Mouse (Mus musculus) gastrocnemius, postnatal 36 days (tissue): ENCODE data around the gene Ebpl. TPM values are rescaled to one million over a fixed set of nuclear protein-coding genes. Genes with fewer than 3 reads are reported as not detected.
"Not testable (repeated sequence)": the region's sequence is repeated elsewhere in the genome, so short reads cannot be mapped to it uniquely, and the experiment has no call there.

Experiments used
- DNase-seq, 2 experiments: peaks; one replicate each; pipeline ENCODE4 v3.0.0; 2022
- intact Hi-C: fragments of 180-260 bp; cut with DNase I; formaldehyde crosslinking; loops from one replicate; pipeline ENCODE4 v1.15.1; 2025
- total RNA-seq, 2 experiments: library from RNA; stranded (reverse); gene quantifications; 2 replicates each; pipeline ENCODE4 v1.2.3; 2021

Gene Ebpl
- total RNA-seq, 2 experiments from 2014 or later = 0.62 to 1.0 TPM

DNA sequence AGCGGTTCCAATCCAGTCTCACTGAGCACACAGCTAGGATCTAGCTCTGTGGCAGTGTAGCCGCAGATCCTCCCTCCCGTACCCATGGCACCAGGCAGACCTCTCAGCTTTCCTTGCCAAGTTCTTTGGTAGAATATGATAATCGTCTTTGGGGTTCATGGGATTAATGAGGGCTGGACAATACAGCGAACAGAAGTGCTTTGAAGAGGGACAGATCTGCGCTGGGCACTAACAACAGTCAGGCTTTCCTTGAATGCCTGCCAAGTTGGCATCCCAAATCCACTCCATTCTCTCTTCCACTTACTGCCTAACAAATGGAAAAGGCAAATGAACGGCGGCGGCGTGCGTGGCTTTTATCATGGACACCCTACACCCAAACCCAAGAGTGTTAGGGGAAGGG, 29.6 kb downstream of the Ebpl start:
- no peak for DNase-seq
- intact Hi-C loops = loop anchor here (2.0 to 10.0 kb wide), 2 partner anchors 54 to 108 kb away; partner anchors contain the start of gene Kpna3

DNA sequence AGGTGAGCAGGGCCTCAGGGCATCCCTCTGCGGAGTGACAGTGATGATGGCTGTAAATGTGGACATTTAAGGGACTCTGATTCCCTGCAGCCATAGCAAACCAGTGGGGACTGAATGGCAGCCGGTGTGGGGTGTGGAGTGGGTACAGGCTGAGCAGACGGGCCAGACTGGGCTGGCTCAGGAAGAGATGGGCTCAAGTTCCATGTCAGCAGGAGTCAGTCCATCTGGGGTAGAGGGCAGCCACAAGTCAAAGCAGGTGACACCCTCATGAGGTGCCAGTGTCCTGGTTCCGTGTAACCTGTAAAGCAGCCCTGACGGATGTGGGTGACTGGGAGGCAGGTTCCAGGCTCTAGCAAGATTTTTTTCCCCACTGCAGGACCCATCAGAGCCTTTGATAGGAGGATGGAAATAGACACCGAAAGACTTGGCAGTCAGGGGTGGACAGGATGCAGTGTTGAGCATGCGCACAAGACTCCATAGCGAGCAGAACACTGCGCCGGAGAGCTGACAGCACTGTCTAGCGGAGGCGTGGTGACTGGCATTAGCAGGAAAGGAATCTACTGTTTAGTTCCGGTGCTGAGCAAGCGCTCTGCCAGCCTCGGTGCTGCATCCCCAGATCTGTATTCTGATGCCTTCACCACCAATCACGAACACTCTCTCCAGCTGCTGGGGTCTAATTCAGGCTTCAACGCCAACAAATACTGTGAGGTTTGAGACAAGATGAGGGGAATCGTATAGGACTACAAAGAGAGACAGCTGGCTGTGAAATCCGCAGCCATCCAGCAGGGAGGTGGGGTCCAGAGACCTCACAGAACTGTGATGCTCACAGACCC, 32.4 kb downstream of the Ebpl start:
- DNase-seq = peak; percentile 52 to 69
- intact Hi-C loops = no loop called here

DNA sequence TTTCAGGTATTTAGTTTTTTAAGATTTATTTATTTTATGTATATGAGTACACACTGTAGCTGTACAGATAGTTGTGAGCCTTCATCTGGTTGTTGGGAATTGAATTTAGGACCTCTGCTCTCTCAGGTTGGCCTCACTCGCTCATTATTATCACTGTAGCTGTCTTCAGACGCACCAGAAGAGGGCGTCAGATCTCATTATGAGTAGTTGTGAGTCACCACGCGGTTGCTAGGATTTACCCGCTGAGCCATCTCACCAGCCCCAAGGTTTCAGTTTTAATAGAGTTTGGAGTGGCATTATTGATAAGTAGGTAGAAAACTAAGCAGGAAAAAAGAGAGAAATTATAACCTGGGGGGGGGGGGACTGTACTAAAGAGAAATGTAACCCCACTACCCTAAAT, 33.2 kb downstream of the Ebpl start:
- intact Hi-C loops, DNase-seq: not testable (repeated sequence)

DNA sequence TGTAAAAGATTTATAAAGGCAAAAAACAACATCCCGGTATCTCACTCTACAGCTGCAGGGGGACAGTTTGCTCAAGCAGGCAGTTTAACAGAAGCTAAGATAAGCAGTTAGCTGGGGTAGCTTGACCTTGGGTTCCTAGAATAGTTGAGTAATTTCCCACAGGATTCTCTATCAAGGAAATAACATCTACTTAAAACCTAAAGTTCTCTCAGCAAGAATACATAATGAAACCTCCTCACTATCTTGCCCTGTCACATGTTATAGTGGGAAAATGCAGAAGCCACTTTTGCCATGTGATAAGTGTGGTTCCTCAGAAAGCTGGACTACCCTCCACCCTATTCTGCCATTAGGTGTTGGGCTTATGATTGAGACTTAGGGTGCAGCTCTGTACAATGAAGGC, 37.5 kb downstream of the Ebpl start:
- intact Hi-C loops = no loop called here
- no peak for DNase-seq

DNA sequence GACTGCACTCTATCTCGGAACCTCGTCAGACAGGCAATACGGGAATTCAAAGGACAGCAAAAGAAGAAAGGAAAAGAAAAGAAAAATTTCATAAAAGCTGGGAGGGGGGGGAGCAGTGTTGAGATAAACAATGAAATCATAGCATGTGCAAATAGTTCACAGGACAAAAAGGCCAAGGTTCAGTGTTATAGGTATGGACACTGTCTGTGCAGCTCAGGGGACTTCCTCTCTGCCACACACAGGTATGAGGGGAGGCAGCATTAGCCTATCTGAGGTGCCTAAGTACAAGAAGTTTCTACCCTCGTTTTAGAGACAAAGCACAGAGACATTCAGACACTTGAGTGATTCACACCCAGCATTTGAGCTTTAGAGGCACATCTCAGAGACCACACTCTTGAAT, 39.0 kb downstream of the Ebpl start:
- intact Hi-C loops = no loop called here
- no peak for DNase-seq

DNA sequence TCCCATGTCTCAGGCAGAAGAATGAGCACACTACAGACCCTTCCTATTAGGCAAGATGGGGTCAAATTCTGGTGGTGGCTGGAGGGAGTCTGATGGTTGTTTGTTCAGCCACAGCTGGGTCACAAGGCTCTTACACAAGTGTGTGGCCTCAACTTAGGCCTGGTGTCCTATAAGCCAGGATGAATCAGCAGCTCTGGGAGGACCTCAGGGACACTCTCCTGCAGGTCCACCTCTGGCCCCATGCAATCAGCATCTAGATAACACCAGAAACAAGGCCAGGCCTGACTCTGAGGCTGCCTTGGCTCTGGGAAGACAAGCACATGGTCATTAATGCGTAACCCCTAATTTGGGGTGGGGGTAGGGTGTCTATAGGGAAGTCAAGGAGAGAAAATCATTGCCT, 39.5 kb downstream of the Ebpl start:
- intact Hi-C loops = no loop called here
- no peak for DNase-seq

DNA sequence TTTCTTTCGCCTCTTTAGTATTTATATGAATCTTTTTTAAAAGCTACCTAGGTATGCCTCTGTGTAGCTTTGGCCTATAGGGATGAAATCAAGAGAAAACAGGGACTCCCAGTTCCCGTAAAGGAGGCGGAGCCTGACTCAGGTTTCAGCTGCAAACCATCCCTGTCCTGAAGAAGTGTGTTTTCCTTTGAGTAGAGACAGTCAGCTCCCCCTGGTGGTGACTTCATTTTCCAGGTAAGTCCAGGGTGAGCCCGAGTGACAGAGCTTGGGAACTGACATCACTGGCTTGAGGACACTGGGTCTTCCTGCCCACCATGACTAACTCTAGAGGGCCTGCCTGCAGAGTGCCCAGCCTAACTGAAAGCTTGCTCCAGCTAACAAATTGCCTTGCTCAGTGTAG, 43.4 kb downstream of the Ebpl start:
- peak in 1 of 2 experiments; percentile 25 for DNase-seq
- intact Hi-C loops = no loop called here

DNA sequence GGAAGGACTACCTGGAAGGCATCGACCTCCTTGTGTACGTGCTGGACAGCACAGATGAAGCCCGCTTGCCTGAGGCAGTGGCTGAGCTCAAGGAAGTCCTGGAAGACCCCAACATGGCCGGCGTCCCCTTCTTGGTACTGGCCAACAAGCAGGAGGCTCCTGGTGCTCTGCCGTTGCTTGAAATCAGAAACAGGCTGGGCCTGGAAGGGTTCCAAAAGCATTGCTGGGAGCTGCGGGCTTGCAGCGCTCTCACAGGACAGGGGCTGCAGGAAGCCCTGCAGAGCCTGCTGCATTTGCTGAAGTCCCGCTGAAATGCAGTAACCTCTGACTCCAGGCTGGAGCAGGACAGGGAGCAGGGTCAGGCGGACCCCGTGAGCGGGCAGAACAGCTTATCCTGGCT, 49.3 kb downstream of the Ebpl start:
- intact Hi-C loops = no loop called here
- no peak for DNase-seq

DNA sequence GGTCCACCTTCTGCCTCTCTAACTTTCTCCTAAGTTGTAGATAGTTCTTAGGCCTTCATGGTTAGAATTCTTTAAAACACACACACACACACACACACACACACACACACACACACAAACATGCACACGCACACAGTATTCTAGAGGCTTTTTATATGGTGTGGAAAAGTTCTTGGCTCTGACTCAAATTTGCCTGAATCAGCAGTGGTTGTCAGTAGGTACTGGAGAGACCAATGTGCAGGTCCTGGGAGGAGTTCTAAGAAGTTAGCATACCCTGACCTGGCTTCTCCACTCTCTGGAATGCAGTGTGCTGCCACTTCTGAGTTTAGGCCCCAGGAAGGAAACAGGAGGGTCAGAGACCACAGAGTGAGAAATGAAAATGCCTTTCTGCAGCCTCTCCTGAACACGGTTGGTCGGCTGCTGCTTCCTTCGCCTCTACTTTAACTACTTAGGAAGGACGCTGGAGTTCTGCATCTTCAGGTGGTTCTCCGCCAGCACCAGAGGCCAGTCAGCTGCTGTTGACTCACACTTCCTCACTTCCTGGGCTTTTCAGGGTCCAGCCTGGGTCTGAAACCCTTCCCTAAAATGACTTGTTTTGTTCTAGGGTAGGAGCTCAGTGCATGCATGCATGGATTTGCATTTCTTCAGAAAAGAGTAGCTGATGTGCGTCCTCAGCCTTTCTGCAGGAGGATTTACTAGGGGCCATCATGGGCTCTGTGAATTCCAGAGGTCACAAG, 50.0 kb downstream of the Ebpl start:
- DNase-seq = no peak
- intact Hi-C loops = no loop called here

DNA sequence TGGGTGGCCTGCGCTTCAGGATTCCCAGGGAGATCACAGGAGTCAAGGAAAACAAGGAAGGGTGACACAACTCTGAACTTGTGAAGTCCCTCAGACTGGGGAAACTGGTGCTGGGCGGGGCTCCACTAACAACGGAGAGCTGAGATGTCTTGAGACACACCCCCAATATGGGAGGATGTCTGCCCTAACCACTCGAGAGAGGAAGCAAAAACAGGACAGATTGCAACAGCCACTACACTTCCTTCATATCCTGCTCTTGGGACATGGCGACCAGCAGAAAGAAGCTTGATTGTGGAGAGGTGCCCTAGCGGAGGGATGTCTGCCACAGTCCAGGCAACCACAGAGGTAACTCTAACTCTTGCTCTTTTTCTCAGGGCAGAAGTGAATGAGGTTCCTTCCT, 50.6 kb downstream of the Ebpl start, which contains the start of gene Arl11:
Gene Arl11, plus strand, starts transcription at position 161 of the 400 bp plus-strand sequence.
- intact Hi-C loops = no loop called here
- DNase-seq = no peak

DNA sequence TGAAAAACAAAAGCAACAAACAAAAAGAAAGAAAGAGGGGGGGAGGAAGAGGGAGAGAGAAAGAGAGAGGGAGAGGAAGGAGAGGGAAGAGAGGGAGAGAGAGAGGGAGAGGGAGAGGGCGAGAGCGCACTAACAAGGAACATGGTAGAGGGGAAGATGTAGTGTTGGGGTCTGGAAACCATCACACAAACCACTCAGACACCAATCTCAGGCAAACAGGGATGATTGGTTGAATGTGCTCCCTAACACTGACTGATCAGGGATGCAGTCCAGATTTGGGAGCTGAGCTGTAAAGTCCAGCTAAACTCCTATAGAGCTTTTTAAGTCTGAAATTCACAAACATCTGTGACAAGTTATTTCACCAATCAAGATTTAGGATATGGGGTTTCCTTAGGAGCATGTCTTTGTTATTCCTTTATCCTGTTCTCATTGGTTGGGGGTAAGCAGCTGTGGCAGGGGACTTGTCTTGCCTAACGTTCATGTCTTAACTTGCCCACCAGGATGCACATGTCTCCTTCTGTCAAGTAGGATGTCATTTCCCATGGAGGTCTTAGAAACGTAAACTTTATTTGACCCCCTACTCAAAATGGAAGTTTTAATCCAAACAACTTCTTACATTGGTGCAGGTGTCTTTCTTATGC, 56.1 kb downstream of the Ebpl start:
- DNase-seq = no peak
- intact Hi-C loops = no loop called here

DNA sequence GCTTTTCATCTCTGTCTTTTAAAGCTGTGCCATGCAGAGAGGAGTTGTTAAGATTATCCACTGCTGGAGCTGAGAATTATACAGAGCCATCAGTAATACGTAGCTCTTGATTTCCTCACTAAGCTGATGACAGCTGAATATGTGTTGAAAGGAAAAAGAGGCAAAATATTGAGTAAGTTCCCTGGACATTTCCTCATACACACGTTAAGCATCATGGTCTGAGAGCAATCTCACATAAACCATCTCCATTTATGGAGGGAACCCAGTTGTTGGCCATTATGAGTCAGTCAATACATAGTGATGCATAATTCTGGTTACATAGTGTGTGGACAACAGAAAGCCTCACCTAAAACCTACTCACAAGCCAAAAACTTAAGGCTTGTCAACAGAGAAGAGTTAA, 57.8 kb downstream of the Ebpl start:
- DNase-seq = no peak
- intact Hi-C loops = no loop called here

DNA sequence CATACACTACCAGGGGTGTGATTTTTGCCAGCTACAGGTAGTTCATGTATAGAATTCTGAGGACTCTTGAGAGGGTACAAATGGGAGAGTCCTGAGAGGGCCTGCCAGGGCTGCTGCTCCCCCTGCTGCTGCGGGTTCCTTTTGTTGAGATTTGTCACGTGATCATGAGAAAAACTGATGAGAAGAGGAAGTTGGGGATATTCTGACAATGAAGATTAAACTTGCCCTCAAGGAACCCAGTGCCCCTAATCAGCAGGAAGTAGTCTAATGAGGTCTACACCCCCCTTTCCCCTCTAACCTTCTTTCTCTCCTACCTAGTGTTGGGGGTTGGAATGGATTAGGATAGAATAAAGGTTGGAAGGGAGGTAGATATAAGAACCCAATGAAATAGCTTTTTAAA, 58.9 kb downstream of the Ebpl start:
- DNase-seq = no peak
- intact Hi-C loops = no loop called here

DNA sequence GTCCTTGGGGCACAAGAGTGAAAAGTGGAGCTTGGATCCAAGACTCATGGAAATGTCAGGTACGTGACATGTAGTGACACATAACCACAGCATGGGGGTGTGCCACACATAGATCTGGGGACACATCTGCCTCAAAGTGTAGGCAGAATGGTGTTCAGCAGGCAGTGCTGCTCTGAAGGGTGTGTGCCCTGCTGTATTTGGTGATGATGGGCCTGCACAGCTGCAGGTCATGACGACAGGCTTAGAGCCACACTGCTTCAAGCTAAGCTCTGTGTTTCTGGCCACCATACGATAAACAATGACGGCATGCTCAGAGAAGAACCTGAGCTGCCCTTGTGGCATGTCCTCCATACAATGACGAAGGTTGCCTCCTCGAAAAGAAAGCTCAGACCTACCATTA, 60.4 kb downstream of the Ebpl start:
- intact Hi-C loops = no loop called here
- no peak for DNase-seq

DNA sequence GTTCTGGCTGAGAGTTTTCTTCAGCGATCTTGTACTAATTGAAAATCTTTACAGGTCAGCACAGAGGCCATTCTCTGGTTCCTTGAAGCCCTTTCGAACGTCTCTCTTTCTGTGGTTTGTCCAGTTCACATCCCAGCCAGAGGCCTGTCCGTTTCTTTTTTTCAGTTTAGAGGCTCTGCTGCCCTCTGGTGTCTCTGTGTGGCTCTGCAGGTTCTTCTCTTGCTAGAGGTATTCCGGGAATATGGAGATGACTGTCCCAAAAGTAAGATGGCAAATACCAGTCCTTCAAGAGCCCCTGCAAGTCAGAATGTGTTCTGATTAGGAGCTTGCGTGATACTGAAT, 65.5 kb downstream of the Ebpl start:
- intact Hi-C loops = loop anchor here (1.0 to 5.0 kb wide), 2 partner anchors 52 to 497 kb away; no protein-coding TSS in a partner anchor

DNA sequence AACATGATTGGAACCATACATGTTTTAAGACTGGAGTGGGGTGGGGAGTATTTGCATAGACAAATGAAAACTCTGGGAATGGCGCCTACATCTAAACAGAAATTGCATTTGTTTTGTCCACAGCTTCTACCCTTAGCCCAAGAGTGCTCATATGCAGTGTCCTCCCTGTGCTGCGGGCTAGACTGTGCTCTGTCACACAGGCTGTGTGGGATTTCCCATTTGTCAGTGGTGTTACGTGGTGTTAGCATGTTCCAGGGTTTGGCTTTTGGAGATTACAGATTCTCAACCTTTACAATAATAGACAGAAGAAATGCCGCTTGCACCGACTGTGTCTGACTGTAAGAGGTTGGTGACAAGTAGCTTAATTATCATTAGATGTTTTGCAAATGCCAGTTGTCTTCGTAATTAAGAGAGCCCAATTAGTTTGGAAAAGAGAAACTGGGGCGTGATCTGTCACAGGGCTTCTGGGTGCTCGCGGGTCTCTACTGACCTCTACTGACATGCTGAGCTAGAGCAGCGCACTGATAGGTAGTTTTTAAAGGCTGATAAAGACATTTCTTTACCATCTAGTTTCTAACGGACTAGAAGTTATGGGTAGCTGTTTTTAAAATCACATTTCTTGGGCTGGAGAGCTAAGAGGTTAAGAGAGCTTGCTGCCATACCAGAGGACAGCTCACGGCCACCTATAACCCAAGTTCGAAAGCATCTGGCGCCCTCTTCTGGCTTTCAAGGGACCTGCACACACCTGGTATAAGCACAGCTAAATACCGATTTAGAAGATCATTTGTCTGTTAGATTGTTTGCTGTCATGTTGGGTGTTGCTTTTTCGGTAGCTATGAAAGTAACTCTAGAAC, 66.1 kb downstream of the Ebpl start:
- DNase-seq = peak; percentile 43 to 47
- intact Hi-C loops = loop anchor here (1.0 to 5.0 kb wide), 3 partner anchors 37 to 497 kb away; no protein-coding TSS in a partner anchor

More for the DNA sequence above, 65.5 kb downstream of the Ebpl start:
- DNase-seq = peak in 1 of 2 experiments; percentile 26

DNA sequence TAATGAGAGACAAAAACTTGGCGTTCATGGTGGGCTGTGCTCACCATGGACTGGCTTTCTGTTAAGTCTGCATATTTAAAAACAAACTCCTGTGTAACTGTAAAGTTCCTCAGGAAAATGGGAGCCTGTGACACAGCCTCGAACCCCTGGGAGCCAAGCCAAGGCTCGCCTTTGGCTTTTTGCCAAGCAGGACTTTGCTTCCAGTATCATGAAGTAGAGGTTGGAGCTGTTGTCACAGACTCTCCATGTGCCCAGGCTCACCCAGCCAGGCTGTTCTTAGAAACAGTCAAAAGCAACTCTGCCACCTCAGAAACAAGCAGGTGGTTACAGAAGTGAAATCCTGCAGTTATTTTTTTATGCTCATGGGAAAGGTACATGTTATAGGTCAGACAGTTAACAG, 69.6 kb downstream of the Ebpl start:
- DNase-seq = no peak
- intact Hi-C loops = loop anchor here (5.0 kb wide), 1 partner anchor 493 kb away; no protein-coding TSS in a partner anchor

DNA sequence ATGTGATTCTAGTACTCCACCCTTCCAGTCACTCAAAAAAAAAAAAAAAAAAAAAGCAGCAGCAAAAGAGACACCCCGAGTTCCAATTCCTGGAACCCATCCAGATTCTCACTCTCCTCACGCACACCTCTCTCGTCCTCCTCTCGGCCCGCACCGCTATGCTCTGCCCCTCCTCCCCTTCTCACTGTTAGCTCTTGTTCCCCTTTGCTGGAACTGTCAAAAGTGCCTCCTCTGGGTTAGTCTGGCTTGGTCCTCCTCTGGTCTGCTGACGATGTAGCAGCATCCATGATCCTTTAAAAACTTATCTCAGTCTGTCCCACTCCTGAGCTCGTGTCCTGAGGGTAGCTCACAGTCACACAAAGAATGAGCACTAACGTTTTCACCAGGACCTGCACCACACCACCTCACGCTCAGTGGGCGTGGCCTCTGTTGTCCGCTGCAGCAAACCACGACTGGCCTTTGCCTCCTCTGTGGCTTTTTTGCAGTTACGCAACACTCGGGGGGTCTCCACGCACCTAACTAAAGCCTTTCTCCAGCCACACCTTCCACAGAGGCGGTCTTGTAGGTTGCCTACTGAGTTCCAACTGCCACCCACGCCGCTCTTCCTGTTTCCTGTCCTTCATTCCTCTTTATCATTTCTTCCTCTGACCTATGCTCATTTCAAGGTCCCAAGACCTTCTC, 71.5 kb downstream of the Ebpl start:
- DNase-seq = no peak
- intact Hi-C loops = no loop called here
